Mouse (Mus musculus): ENCODE data around the gene Runx3. TPM values are rescaled to one million over a fixed set of nuclear protein-coding genes. Genes with fewer than 3 reads are reported as not detected.

Runx3 gene
- polyA plus RNA-seq, 1 experiment from 2014 or later, result 0.17 TPM

DNA sequence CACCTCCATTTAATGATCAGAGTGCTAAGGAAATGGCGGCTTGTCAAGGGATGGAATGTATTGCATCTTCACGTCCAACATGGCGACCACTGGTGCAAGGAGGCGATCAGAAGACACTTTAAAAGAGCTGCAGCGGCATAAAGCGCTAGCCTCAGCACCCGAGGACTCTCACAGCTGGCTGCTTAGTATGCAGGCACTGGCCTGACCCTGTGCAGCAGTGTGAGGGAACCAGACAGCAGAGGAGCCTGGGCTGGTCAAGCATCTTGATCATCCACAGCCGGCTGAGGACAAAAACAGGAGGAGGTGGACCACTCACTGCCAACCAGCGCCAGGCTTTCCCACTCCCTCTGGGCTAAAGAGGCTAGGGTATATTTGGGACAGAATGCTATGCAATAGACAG, 103.4 kb downstream of the Runx3 start:
- H3K36me3 ChIP-seq (ENCODE audit: control insufficient read depth, insufficient read depth), result peaks cover 39% of the 10 kb centered on the region
- no peaks in the 10 kb centered on the region for H3K4me1 ChIP-seq (replicated peaks; ENCODE audit: control insufficient read depth, insufficient read depth, low read length)
- no peak overlapping the region for H3K4me3 ChIP-seq (ENCODE audit: low read depth, low read length)
- H3K9ac ChIP-seq (ENCODE audit: low read depth, low read length), result no peak overlapping the region
- H3K9me3 ChIP-seq (ENCODE audit: control insufficient read depth), result no peaks in the 10 kb centered on the region
- 87% methylated on average over 9 of the region's 9 CpGs for WGBS
- TF ChIP-seq CTCF (IDR thresholded peaks at IDR 0.05; ENCODE audit: low read depth), result no peak
- no peak overlapping the region for H3K27ac ChIP-seq (ENCODE audit: low read depth, low read length)
- no peak overlapping the region for H3K4me2 ChIP-seq (replicated peaks; ENCODE audit: low read depth)
- ATAC-seq, result no peak
- H3K27me3 ChIP-seq (replicated peaks; ENCODE audit: control insufficient read depth, insufficient read depth, low read length), result no peaks in the 10 kb centered on the region

DNA sequence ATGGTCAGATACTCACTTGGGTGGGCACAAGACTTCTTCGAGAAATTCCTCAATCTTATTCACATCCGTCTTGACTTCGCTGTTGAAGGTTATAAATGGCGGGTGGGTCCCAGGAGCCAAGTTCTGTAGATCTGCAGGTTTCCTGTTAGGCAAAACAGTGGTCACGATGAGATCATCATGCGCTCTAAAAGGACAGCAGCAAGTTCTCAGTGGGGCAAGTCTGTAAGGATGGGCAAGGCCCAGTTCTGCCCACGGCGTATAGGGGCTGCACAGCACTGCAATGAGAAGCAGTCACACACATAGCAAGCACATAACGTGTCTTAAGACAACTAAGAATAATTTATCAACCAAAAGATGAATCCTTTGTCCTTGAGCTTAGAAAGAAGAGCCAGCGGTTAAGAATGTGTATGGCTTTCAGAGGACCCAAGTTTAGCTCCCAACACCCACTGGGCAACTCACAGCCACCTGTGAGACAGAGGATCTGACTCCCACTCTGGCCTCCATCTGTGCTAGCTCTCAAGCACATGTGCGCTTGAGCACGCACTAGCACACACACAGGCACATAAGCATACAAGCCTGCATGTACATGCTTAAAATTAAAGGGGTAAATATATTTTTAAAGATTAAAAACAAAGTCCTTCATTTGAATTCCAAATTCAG, 105.7 kb downstream of the Runx3 start:
- no peak overlapping the region for H3K9ac ChIP-seq (ENCODE audit: low read depth, low read length)
- no peak for ATAC-seq
- WGBS, result 91% methylated on average over 12 of the region's 12 CpGs

More for the DNA sequence above, 105.7 kb downstream of the Runx3 start:
- Histone ChIP-seq H3K4me1 (replicated peaks; ENCODE audit: control insufficient read depth, insufficient read depth, low read length) (no peaks in the 10 kb centered on the region), H3K27ac (ENCODE audit: low read depth, low read length) (no peak overlapping the region), H3K27me3 (replicated peaks; ENCODE audit: control insufficient read depth, insufficient read depth, low read length) (no peaks in the 10 kb centered on the region), H3K4me3 (ENCODE audit: low read depth, low read length) (no peak overlapping the region), H3K9me3 (ENCODE audit: control insufficient read depth) (no peaks in the 10 kb centered on the region), H3K4me2 (replicated peaks; ENCODE audit: low read depth) (no peak overlapping the region), H3K36me3 (ENCODE audit: control insufficient read depth, insufficient read depth) (peaks cover 35% of the 10 kb centered on the region)
- TF ChIP-seq CTCF (IDR thresholded peaks at IDR 0.05; ENCODE audit: low read depth), result no peak

Other genes with a start within 250 kb of the Runx3 start
- 129 and 136 TPM in 2 replicates for gene Tmem50a, start 205.6 kb upstream of the Runx3 start, polyA plus RNA-seq (2015; fragmentation: Nextera tagmentation; extraction: Ambion mirVana)
- gene Rsrp1, start 197.1 kb upstream of the Runx3 start, polyA plus RNA-seq (2015; fragmentation: Nextera tagmentation; extraction: Ambion mirVana), result 252 and 263 TPM in 2 replicates
- gene Syf2, start 189.8 kb upstream of the Runx3 start, polyA plus RNA-seq (2015; fragmentation: Nextera tagmentation; extraction: Ambion mirVana), result 76.2 and 88.6 TPM in 2 replicates
- gene Clic4, start 152.2 kb downstream of the Runx3 start, polyA plus RNA-seq (2015; fragmentation: Nextera tagmentation; extraction: Ambion mirVana), result 66.9 and 67.9 TPM in 2 replicates
- gene Srrm1, start 232.7 kb downstream of the Runx3 start, polyA plus RNA-seq (2015; fragmentation: Nextera tagmentation; extraction: Ambion mirVana), result 113 and 126 TPM in 2 replicates